Mouse (Mus musculus) thymus, postnatal 25 days (tissue): ENCODE measurements around the gene Zkscan14.
A peak's percentile ranks its signal among the peaks of the same experiment; 100 is the strongest.

Source experiments
- DNase-seq: peaks from one replicate; pipeline ENCODE4 v3.0.0; 2022

The Zkscan14 gene

DNA sequence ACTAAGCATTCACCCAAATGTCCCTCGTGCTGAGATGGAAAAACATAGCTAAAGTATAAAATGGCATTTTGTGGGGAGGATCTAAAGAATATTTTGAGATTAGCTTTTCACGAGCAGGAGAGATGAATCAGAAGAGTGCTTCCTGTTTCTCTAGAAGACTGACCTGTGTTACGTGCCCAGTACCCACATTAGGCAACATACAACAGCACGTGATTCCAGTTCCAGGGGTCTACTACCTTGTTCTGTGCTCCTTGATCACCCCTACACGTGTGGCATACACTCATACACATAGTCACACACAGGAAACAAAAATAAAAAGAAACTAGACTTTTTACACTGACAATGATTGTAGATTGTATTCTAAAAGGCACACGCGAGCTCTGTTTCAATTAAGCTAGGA lies 1.3 kb downstream of the Zkscan14 start:
- no peak for DNase-seq

DNA sequence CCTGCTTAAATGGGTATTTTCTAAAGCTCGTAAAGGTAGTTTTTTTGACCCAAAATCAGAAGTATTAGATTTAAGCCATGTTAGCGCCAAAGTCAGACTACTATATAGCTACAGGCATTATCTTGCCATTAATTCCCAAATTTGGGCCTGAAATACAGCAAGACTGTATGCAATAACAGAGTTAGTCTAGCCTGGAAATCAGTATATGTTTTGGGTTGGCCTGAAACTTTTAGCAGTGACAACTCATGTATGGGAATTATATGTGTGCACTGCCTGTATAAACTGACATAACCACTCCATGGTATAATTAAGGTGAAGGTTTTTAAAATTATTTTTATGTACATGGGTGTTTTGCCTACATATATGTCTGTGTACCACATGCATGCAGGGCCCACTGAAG lies 9.7 kb downstream of the Zkscan14 start, which contains the start of gene Atp5j2:
Gene Atp5j2 (minus strand): TSS at position 101 of the 400 bp plus-strand sequence.
- DNase-seq = no peak

DNA sequence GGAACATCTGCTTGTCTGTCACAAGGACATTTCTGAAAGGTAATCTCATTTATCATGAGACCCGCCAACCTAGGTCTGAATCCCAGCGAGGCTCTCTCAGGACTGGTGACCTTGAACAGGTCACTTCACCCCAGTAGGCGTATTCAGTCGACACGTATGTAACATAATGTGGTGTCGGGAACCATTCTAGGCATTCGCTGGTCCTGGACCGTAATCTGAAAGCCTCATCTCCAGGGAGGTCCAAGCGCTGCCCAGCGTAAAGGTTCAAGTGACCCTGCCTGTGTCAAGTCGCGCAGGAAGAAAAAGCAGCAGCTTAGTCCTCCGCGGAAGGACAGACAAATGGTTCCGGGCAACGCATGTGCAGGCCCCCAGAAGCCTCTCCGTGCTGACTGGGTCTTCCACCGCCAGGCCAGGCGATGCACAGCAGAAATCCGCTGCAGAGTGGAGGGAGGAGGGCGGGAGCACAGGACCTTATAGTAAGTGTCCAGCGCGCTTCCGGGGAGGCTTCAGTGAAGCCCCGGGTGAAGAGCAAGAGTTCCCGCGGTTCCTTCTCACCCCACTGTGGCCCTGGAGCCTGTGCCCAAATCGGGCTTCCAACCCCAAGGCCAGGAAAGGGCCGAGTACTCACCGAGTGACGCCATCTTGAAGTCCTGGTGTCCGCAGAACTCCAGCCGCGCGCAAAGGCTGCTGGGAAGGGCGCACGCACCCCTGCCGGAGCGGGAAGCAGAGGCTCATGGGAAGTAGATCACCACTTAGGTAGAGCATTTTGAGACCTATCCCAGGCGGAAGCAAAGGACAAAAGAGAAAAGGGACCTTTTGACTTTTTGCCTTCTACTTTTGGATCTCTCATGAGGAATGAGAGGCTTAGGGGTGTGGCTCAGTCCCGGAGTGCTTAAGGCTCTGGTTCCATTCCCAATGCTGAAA lies 10.5 kb downstream of the Zkscan14 start:
- DNase-seq = peak; percentile 87

DNA sequence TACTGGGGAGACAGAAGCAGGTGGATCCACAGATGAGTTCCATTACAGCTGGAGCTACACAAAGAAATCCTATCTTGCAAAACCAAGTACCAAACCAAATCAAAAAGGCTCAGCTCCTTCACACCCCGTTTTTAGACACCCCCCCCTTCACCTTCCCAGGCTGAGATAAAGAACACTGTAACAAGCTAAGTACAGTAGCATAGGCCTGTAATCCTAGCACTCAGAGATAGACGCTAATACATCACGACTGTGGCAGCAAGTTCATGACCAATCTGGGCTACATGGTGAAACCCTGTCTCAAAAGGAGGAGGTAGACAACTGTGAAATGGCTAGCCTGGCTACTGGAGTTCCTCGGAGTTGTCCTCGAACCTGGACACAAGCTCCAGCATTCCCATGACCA lies 11.3 kb downstream of the Zkscan14 start:
- DNase-seq = no peak

DNA sequence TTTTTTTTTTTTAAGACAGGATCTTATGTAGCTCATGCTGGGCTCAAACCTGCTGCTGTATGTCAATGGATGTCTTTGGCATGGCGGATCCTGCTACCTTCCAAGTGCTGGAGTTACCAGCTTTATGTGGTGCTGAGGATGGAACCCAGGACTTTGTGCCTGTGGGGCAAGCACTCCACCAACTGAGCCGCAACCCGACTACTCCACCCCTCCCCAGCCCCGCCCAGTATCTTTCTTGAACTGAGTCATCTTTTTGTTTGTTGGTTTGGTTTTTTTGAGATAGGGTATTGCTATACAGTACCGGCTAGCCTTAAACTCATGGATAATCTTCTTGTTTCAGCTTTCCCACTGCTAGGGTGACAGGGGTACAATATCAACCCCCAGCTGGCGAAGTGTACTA lies 12.3 kb downstream of the Zkscan14 start:
- no peak for DNase-seq

DNA sequence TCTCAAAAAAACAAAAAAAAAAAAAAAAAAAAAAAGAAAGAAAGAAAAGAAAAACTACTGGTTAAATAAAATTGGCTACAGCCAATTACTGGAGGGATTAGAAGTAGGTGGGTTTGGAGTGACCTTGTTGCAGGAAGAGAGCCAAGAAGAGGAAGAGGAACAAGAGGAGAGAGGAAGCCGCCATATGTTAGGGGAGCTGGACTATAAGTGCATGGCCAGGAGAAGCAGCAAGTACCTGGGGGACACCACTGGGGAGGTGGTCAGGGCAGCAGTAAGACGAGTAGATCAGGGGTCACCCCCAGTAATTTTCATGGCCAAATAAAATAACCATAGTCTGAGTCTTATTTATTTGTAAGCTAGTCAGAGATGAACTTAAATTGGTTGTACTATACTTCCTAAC lies 16.4 kb downstream of the Zkscan14 start:
- DNase-seq = no peak

DNA sequence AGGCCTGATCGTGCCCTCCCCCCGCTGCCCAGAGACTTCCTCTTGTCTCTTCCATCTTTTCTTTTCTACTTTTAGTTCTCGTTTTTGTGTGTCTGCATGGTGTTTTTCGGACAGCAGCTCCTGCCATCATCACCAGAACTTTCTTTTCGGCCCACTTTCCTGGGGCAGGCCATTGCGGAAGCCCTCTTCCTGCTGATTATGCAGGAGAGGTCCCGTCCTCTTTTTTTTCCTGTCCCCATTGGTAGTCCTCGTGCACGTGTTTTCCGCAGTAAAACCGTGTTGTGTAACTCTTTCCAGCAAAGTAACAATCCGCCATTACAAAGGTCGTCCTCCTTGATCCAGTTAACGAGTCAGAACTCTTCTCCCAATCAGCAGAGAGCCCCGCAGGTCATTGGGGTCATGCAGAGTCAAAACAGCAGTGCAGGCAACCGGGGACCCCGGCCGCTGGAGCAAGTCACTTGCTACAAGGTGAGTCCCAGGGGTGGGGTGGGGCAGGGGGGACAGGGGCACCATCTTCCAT lies 23.1 kb downstream of the Zkscan14 start:
- no peak for DNase-seq

DNA sequence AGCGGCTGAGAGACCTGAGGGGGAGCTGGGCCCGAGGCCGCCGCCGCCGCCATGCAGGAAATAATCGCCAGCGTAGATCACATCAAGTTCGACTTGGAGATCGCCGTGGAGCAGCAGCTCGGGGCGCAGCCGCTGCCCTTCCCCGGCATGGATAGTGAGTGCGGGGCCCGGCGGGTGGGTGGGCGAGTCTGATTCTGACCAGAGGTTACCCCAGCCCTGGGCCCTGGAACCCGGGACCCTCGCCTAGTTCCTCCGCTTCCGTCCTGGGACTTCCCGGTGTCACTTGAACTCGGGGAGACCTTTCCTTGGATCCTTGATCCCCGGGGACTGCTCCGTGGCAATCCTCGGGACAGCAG lies 34.4 kb downstream of the Zkscan14 start:
- DNase-seq = no peak

DNA sequence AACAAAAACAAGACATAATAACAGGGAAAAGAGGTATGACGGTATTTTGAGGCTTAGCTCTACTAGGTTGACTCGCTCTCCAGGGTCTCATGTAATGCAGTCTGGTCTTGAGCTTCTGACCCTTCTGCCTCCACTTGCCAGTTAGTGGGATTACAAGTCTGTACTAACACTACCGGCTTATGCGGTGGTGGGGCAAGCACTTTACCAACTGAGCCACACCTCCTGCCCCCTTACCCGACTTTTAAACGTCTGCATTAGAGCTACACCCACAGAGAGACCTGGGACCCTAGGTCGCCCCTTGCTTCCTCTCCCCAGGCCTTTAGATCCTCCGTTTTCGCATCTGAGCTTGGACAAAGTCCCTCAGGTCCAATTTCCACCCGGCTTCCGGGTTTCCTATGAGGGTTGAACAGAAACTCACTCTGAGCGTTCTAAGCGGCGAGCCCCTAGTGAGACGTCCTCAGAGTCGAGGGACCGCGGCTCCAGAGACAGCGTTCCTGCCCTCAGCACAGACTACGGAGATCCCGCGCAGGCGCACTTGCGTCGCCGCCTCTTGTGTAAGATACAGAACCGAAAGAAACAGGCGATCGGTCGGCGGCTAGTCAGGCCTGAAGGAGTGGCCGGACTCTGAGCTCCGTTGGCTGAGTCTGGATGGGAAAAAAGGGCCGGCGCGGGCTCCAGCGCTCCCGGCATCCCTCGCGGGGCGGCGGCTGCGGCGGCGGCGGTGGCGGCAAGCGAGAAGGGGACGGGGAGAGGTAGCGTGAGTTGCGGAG lies 34.9 kb downstream of the Zkscan14 start, which contains the start of the genes Ptcd1 and Cpsf4:
Gene Ptcd1 (minus strand): TSS at position 573 of the 770 bp plus-strand sequence.
Gene Cpsf4 (plus strand): TSS at position 678 of the 770 bp plus-strand sequence.
- peak; percentile 98 for DNase-seq

DNA sequence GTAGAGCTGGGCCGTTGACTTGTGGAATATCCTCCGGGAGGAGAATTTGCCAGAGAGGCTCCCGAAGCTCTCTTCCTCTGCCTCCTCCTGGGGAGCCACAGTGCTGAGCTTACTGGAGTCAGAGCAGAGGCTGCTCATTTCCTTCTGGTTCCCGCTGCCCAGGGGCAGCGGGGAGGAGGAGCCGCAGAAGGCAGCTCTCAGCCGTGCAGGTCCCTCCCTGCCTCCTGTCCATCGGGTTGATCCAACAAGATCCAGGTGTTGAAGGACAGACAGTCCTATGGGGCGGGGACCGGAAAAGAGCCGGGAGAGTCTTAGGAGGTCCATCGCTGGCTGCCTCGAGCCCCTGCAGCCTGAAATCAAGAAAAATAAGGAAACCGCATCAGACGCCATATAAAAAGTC lies 36.5 kb downstream of the Zkscan14 start:
- DNase-seq = no peak

DNA sequence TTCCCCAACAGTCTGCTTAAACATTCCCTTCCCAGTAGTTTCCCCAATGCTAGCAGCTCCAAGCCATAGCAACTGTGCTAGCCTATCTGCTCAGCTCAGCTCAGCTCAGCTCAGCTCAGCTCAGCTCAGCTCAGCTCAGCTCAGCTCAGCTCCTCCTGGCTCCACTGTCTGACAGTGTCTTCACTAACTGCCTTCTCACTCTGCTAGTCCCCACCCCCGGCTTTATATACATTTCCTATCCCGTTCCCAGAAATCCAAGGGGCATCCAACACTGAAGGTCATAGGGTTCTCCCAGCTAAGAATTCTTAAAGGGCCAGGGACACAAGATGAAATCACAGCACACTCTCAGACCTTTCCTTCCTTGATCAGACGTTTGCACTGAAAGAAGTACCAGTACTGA lies 37.0 kb downstream of the Zkscan14 start:
- no peak for DNase-seq

DNA sequence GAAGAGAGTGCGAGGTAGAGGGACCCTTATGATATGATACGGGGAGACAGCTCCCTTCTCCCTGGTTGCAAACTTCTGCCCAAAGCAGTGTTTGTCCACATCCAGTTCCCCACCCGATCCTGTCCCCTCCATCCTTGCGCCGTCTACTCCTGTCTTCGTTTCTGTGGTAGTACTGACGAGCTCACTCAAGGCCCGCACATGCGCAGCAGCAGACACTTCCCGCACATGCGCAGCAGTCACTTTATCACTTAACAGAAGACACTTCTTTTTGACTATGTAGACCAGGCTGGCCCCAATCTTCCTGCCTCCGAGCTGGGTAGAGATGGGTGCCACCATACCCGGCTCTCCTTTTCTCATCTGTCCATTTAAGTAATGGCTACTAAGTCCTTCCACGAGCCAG lies 40.3 kb downstream of the Zkscan14 start:
- DNase-seq = no peak

DNA sequence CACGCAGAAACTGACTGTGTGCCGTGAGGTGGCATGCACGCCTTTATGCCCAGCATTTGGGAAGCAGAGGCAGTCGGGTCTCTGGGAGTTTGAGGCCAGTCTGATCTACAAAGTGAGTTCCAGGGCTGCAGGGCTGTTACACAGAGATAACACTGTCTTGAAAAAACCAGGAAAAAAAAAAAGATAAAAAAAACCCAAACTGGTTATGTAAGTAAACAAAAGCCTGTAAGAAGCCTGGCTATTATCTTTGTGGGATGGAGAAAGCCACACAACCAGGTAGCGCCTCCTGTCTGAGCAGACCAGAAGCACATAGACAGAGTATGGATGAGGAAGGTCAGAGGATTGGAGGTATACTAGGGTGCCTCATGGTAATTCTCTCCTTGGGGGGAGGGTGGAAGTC lies 49.0 kb downstream of the Zkscan14 start:
- no peak for DNase-seq

DNA sequence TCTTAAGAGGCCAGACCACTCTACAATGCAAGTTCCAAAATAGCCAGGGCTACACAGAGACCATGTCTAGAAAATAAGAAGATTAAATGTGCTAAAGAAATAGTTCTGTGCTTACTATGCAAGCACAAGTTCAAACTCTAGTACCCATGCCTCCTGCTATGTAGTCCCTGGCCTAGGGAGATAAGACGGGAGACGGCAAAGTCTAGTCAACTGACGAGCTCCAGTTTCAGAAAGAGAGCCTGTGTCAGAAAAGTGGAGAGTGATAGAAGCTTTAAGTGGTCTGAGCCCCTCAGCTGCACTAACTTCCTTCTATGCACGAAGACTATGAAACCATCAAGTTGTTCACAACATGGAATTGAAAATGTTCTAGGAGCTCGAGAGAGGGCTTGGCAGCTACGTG lies 52.4 kb downstream of the Zkscan14 start:
- no peak for DNase-seq

DNA sequence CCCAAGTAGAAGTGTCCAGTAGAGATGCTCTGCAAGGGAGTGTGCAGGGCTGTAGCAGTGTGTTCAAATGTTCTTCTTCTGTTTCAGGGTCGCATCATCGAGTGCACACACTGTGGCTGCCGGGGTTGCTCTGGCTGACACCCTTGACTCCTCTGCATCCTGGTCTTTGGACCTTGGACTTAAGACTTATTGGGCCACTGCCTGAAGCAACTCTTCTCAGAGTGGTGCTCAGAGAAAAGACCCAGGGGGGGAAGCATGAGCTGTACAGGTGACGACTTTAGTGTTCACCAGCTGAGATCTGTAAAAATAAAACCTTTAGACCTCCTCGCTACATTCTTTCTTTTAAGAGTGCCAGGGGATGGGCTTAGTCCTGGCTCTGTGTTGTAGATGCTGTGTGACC lies 53.9 kb downstream of the Zkscan14 start:
- no peak for DNase-seq
